Mouse (Mus musculus) erythroblast, embryonic 14.5 days (primary cell): ENCODE measurements around the gene Cpsf3.

Experiments
- GATA1 ChIP-seq: IDR thresholded peaks from 2 replicates; pipeline ENCODE4 v1.6.1; 2012; ENCODE audit warnings: low read length, inconsistent platforms, mixed read lengths
- TAL1 ChIP-seq: IDR thresholded peaks from 3 replicates; pipeline ENCODE4 v1.6.1; 2012; ENCODE audit warnings: low read length, inconsistent platforms, mixed read lengths

GRCm38 (mm10) chr12:21268083-21268616 lies 17.0 kb upstream of the Cpsf3 start:
- TF ChIP-seq TAL1 = no peak
- no peak for TF ChIP-seq GATA1
